In the genomic region with DNA sequence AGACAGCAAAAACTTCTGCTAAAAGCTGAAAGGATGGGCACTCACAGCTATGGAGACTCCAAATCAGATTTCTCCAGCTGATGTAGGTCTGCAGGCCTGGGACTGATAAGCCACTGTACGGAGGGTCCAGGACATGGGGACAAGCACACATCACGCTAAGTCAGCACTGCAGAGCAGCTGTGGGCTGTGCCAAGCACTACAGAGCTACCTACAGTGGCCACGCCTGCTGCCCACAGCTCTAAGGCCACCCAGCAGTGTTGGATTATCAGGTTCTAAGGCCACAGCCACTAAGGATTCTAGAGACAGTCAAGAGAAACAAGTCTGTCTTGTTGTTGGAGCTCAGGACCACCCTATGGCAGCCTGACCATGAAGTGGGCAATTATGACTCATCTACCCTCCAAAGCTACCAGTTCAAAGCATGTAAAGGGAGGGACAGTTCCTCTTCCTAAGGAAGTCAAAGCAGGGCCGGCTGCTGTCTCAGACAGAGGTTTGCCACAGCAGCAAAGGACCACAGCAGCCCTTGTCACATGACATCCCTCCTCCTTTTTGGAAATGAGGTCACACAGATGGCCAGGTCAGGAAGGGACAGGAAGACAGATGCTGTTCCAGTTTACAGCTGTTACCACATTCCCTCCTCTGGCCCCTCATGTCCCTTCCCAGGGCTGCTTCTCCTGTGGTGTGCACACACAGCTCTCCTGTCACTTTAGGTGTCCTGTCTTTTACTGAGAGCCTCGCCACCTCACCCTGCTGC, we compare ENCODE assay signal across 9 mouse cellular contexts. TPM values are rescaled to one million over a fixed set of nuclear protein-coding genes. Genes with fewer than 3 reads are reported as not detected.
A peak's percentile ranks its signal among the peaks of the same experiment; 100 is the strongest.
DNase-seq lines count a peak whose midpoint lies in the region; ATAC-seq and TF ChIP-seq lines count a peak whose summit lies in the region.
"Had no signal": no experiment of that assay in that cellular context is flagged by ENCODE, and none has a peak within 500 bp of the region (broad histone marks: within the 10 kb centered on the region; RNA-seq: fewer than 3 reads in every experiment).

No protein-coding gene starts in this region.

- ATAC-seq in midbrain, postnatal 0 days (ENCODE audit: low FRiP score) = no peak
- ATAC-seq in heart, embryonic 14.5 days (ENCODE audit: insufficient number of reproducible peaks, insufficient read depth, low FRiP score, low read depth) = peak; percentile 44
- ATAC-seq in neural tube, embryonic 11.5 days (ENCODE audit: insufficient read depth, low FRiP score, low TSS enrichment) = no peak
- no peak for ATAC-seq in erythroid progenitor cell, adult 5-6 weeks (replicated peaks; ENCODE audit: low FRiP score, poor library complexity, severe bottlenecking)

- peak overlapping the region; percentile 75 for H3K27ac ChIP-seq in midbrain, embryonic 10.5 days (replicated peaks)
- no peak overlapping the region for H3K27ac ChIP-seq in midbrain, postnatal 0 days (ENCODE audit: low read depth, low read length)
- H3K27ac ChIP-seq in heart, embryonic 14.5 days (replicated peaks in 1 of 2; ENCODE audit: control insufficient read depth in 1 of 2, insufficient read depth in 1 of 2, low read depth in 2 of 2, low read length in 2 of 2) = 0 out of 4 replicates have a peak overlapping the region, but pooled peaks of 1 of the 2 experiments have one; percentile 14
- peak overlapping the region; percentile 81 for H3K27ac ChIP-seq in neural tube, embryonic 11.5 days (ENCODE audit: low read depth, low read length)
- H3K27ac ChIP-seq: liver, embryonic 14.5 days had no signal

- H3K27me3 ChIP-seq in midbrain, embryonic 10.5 days (ENCODE audit: low read depth, poor library complexity, severe bottlenecking) = no peaks in the 10 kb centered on the region
- H3K27me3 ChIP-seq in midbrain, postnatal 0 days (ENCODE audit: insufficient read depth, low read length) = no peaks in the 10 kb centered on the region
- H3K27me3 ChIP-seq in heart, embryonic 14.5 days (ENCODE audit: control insufficient read depth, insufficient read depth, low read length) = peaks cover 36% of the 10 kb centered on the region
- no peaks in the 10 kb centered on the region for H3K27me3 ChIP-seq in neural tube, embryonic 11.5 days (ENCODE audit: control insufficient read depth, insufficient read depth, low read length)

- no peak for TF ChIP-seq CTCF in midbrain, postnatal 0 days (IDR thresholded peaks at IDR 0.05)

- peak; percentile 28 for DNase-seq in midbrain, embryonic 10.5 days (ENCODE audit: low spot score)
- no peak for DNase-seq in midbrain, postnatal 0 days (ENCODE audit: low spot score)
- DNase-seq in kidney, postnatal 36 days = peak; percentile 47 to 58
- no peak for DNase-seq in neural tube, embryonic 11.5 days (ENCODE audit: low spot score)
- no peak for DNase-seq in urinary bladder, postnatal 14 days (ENCODE audit: low spot score)
- no peak for DNase-seq in cerebellum, postnatal 14 days

- 75% methylated on average over 5 of the region's 5 CpGs for WGBS in midbrain, embryonic 10.5 days
- 67% methylated on average over 5 of the region's 5 CpGs for WGBS in midbrain, postnatal 0 days
- WGBS in heart, embryonic 14.5 days = 59% methylated on average over 5 of the region's 5 CpGs
- 66% methylated on average over 5 of the region's 5 CpGs for WGBS in neural tube, embryonic 11.5 days

- H3K4me3 ChIP-seq in midbrain, embryonic 10.5 days = no peak overlapping the region
- no peak overlapping the region for H3K4me3 ChIP-seq in midbrain, postnatal 0 days (ENCODE audit: low read depth, low read length)
- H3K4me3 ChIP-seq in heart, embryonic 14.5 days (ENCODE audit: control insufficient read depth in 1 of 2, insufficient read depth in 1 of 2, low read depth in 1 of 2, low read length in 2 of 2) = no peak overlapping the region
- H3K4me3 ChIP-seq in neural tube, embryonic 11.5 days (ENCODE audit: low read depth, low read length) = no peak overlapping the region

- no peak overlapping the region for H3K9ac ChIP-seq in midbrain, postnatal 0 days (replicated peaks; ENCODE audit: low read length, poor library complexity, severe bottlenecking)
- no peak overlapping the region for H3K9ac ChIP-seq in heart, embryonic 14.5 days (ENCODE audit: low read length)
- peak overlapping the region; percentile 18 for H3K9ac ChIP-seq in neural tube, embryonic 11.5 days (ENCODE audit: low read length)
- H3K9ac ChIP-seq: liver, embryonic 14.5 days had no signal

- H3K4me1 ChIP-seq in midbrain, embryonic 10.5 days = peaks cover 32% of the 10 kb centered on the region
- peaks cover 5% of the 10 kb centered on the region; the same call in 1 of the 2 replicates for H3K4me1 ChIP-seq in midbrain, postnatal 0 days (ENCODE audit: insufficient read depth, low read length)
- peaks cover 18 to 23% of the 10 kb centered on the region in 2 experiments for H3K4me1 ChIP-seq in heart, embryonic 14.5 days (ENCODE audit: control insufficient read depth in 2 of 2, insufficient read depth in 2 of 2, low read length in 2 of 2)
- H3K4me1 ChIP-seq in neural tube, embryonic 11.5 days (ENCODE audit: control insufficient read depth, insufficient read depth, low read length) = peaks cover 21% of the 10 kb centered on the region

- peaks cover 20% of the 10 kb centered on the region for H3K36me3 ChIP-seq in midbrain, embryonic 10.5 days
- no peaks in the 10 kb centered on the region for H3K36me3 ChIP-seq in midbrain, postnatal 0 days (ENCODE audit: insufficient read depth, low read length)
- no peaks in the 10 kb centered on the region; the same call in 1 of the 2 replicates for H3K36me3 ChIP-seq in heart, embryonic 14.5 days (ENCODE audit: control insufficient read depth, insufficient read depth, low read length)
- no peaks in the 10 kb centered on the region for H3K36me3 ChIP-seq in neural tube, embryonic 11.5 days (ENCODE audit: control insufficient read depth, insufficient read depth, low read length)

- no peak overlapping the region for H3K4me2 ChIP-seq in midbrain, postnatal 0 days (ENCODE audit: low read depth, low read length, poor library complexity, severe bottlenecking)
- H3K4me2 ChIP-seq in heart, embryonic 14.5 days (ENCODE audit: low read length) = no peak overlapping the region
- H3K4me2 ChIP-seq in neural tube, embryonic 11.5 days (ENCODE audit: low read depth) = no peak overlapping the region

- H3K9me3 ChIP-seq in midbrain, embryonic 10.5 days (replicated peaks) = no peaks in the 10 kb centered on the region
- no peaks in the 10 kb centered on the region for H3K9me3 ChIP-seq in midbrain, postnatal 0 days (ENCODE audit: low read length)
- no peaks in the 10 kb centered on the region for H3K9me3 ChIP-seq in heart, embryonic 14.5 days (ENCODE audit: control insufficient read depth, low read length)
- no peaks in the 10 kb centered on the region for H3K9me3 ChIP-seq in neural tube, embryonic 11.5 days (ENCODE audit: control insufficient read depth, low read length)

RNA-seq across cellular contexts. Expression of a gene that starts 56.4 kb away (rescaled TPM):
- 57.9 and 59.9 TPM in 2 replicates for polyA plus RNA-seq in midbrain, embryonic 10.5 days (2016; fragmentation: Nextera tagmentation; extraction: Ambion mirVana)
- total RNA-seq in midbrain, postnatal 0 days (2014; rRNA removed) = 25.9 and 28.5 TPM in 2 replicates
- 33.5 and 34.0 TPM in 2 replicates for polyA plus RNA-seq in midbrain, postnatal 0 days (2015; fragmentation: Nextera tagmentation; extraction: Ambion mirVana)
- polyA plus RNA-seq in heart, embryonic 14.5 days (2014; fragmentation: Nextera tagmentation; extraction: Ambion mirVana) = 20.5 and 21.9 TPM in 2 replicates
- polyA plus RNA-seq in neural tube, embryonic 11.5 days (2014; fragmentation: Nextera tagmentation; extraction: Ambion mirVana) = 48.5 and 51.9 TPM in 2 replicates
- 25.9 and 29.3 TPM in 2 replicates for total RNA-seq in erythroid progenitor cell, adult 5-6 weeks (2015; ENCODE audit: low replicate concordance)
- 113 and 134 TPM in 2 replicates for total RNA-seq in erythroid progenitor cell, adult 5-6 weeks (2017; ENCODE audit: low replicate concordance)

RNA-seq across cellular contexts. Expression of a gene that starts 56.5 kb away (rescaled TPM):
- polyA plus RNA-seq in midbrain, embryonic 10.5 days (2016; fragmentation: Nextera tagmentation; extraction: Ambion mirVana) = 54.9 and 58.6 TPM in 2 replicates
- total RNA-seq in midbrain, postnatal 0 days (2014; rRNA removed) = 7.6 and 10.5 TPM in 2 replicates
- 16.6 and 17.9 TPM in 2 replicates for polyA plus RNA-seq in midbrain, postnatal 0 days (2015; fragmentation: Nextera tagmentation; extraction: Ambion mirVana)
- 22.2 and 22.7 TPM in 2 replicates for polyA plus RNA-seq in heart, embryonic 14.5 days (2014; fragmentation: Nextera tagmentation; extraction: Ambion mirVana)
- 47.1 and 50.9 TPM in 2 replicates for polyA plus RNA-seq in neural tube, embryonic 11.5 days (2014; fragmentation: Nextera tagmentation; extraction: Ambion mirVana)
- 11.5 and 14.7 TPM in 2 replicates for total RNA-seq in erythroid progenitor cell, adult 5-6 weeks (2015; ENCODE audit: low replicate concordance)
- 7.1 and 10.1 TPM in 2 replicates for total RNA-seq in erythroid progenitor cell, adult 5-6 weeks (2017; ENCODE audit: low replicate concordance)

Comparison
In these comparisons a context has a peak if more than half of its experiments do, and no peak if none do; other contexts are left out.
1. DNase-seq: peak in midbrain, embryonic 10.5 days (single experiment) and kidney, postnatal 36 days (2 of 2); none in midbrain, postnatal 0 days (single experiment), neural tube, embryonic 11.5 days (single experiment), urinary bladder, postnatal 14 days (single experiment) and cerebellum, postnatal 14 days (0 of 2).